Mouse (Mus musculus): ENCODE data around the gene Nr5a2. TPM values are rescaled to one million over a fixed set of nuclear protein-coding genes. Genes with fewer than 3 reads are reported as not detected.

The Nr5a2 gene
- polyA plus RNA-seq (2015; fragmentation: Illumina TruSeq; extraction: RNeasy Lipid Tissue Mini Kit (QIAGEN cat#74804); ENCODE audit: low read depth, low replicate concordance) = not detected

GRCm38 (mm10) chr1:136960428-136961012, at the start of gene Nr5a2:
TSS of gene Nr5a2 (minus strand) at chr1:136960448.

